Mouse (Mus musculus): ENCODE data around the gene Vat1l. TPM values are rescaled to one million over a fixed set of nuclear protein-coding genes. Genes with fewer than 3 reads are reported as not detected.

Gene Vat1l
- polyA plus RNA-seq, 2 experiments, result 0.01 TPM; not detected in 1

DNA sequence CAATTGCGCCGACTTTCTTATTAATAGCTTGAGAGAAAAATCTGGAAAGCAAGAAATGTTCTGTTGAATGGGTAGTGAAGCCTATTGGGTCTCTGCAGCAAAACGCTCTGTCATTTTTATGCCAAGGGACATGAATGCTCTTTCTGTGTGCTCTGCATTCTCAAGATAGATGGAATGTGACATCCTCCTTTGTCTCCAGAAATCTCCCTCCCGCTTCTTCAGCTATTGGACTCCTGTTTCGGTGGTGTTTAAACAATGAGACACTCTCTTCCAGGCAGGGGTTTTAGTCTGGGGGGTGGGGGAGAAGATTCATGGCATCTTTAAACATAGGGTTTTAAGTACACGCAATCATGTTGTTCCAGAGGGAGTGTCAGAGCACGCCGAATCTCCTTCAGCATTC lies 130.3 kb downstream of the Vat1l start:
- no peak for ATAC-seq (ENCODE audit: insufficient read depth)
- Histone ChIP-seq H3K4me2 (ENCODE audit: low read depth) (no peak overlapping the region), H3K4me1 (replicated peaks; ENCODE audit: control insufficient read depth in 2 of 2, insufficient read depth in 2 of 2, low read length in 1 of 2) (no peaks in the 10 kb centered on the region), H3K27ac (no peak overlapping the region), H3K36me3 (replicated peaks; ENCODE audit: control insufficient read depth, insufficient read depth, low read depth) (no peaks in the 10 kb centered on the region), H3K27me3 (ENCODE audit: control insufficient read depth, insufficient read depth, low read length) (no peaks in the 10 kb centered on the region), H3K9me3 (ENCODE audit: control insufficient read depth, low read length) (no peaks in the 10 kb centered on the region), H3K9ac (replicated peaks) (no peak overlapping the region), H3K4me3 (ENCODE audit: insufficient read depth in 1 of 2, low read depth in 2 of 2, low read length in 2 of 2) (no peak overlapping the region)
- TF ChIP-seq EP300 (IDR thresholded peaks at IDR 0.05; ENCODE audit: low read depth) (no peak), CTCF (IDR thresholded peaks at IDR 0.05; ENCODE audit: low read depth) (no peak)
- 73% methylated on average over 8 of the region's 8 CpGs for WGBS (ENCODE audit: insufficient replicate concordance)
- DNase-seq (ENCODE audit: low read depth in 3 of 3, low spot score in 3 of 3), result no peak

DNA sequence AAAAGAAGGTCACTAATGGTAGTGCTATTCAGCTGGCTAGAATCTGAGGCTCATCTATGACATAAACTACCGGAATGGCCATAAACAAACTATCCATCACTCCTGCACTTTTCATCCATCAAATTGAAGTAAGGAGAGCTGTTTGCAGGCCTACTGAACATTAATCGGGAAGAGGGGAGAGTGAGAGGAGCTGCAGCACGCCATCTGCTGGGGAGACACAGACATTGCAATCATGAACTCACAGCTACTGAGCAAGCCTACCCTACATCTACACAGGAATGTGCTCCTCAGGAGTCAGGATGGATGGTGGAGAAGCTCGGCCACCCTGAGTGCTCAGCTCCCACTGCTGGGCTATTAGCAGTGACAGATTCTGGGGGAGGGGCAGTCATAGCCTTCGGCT lies 136.9 kb downstream of the Vat1l start:
- H3K9me3 ChIP-seq (ENCODE audit: control insufficient read depth, low read length), result no peaks in the 10 kb centered on the region
- no peak overlapping the region for H3K4me2 ChIP-seq (ENCODE audit: low read depth)
- no peaks in the 10 kb centered on the region for H3K36me3 ChIP-seq (replicated peaks; ENCODE audit: control insufficient read depth, insufficient read depth, low read depth)
- H3K27me3 ChIP-seq (ENCODE audit: control insufficient read depth, insufficient read depth, low read length), result no peaks in the 10 kb centered on the region
- no peaks in the 10 kb centered on the region for H3K4me1 ChIP-seq (replicated peaks; ENCODE audit: control insufficient read depth in 2 of 2, insufficient read depth in 2 of 2, low read length in 1 of 2)
- ATAC-seq (ENCODE audit: insufficient read depth) (no peak), DNase-seq (ENCODE audit: low read depth in 3 of 3, low spot score in 3 of 3) (no peak)
- no peak overlapping the region for H3K9ac ChIP-seq (replicated peaks)
- H3K4me3 ChIP-seq (ENCODE audit: insufficient read depth in 1 of 2, low read depth in 2 of 2, low read length in 2 of 2), result no peak overlapping the region
- TF ChIP-seq CTCF (IDR thresholded peaks at IDR 0.05; ENCODE audit: low read depth) (peak; percentile 44), EP300 (IDR thresholded peaks at IDR 0.05; ENCODE audit: low read depth) (no peak)
- H3K27ac ChIP-seq, result no peak overlapping the region
- 41% methylated on average over 5 of the region's 5 CpGs for WGBS (ENCODE audit: insufficient replicate concordance)

DNA sequence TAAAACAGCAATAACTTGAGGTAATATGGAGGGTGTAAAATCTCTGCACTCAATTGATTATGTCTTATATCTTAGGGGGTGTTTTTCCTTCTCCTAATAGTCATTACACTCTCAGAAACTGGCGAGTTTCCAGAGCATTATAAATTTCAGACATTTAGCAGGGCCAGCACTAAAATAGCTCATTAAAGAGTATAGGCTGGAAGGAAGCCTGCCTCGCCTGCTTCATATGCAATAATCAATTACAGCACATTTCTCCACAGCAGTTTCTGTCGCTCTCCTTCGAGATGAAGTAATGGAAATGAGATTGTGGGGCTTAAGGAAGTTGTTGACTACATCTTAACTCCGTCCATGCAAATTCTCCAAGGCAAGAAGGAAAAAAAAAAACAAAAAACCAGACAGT lies 139.4 kb downstream of the Vat1l start:
- Histone ChIP-seq H3K9ac (replicated peaks) (no peak overlapping the region), H3K4me2 (ENCODE audit: low read depth) (no peak overlapping the region), H3K36me3 (replicated peaks; ENCODE audit: control insufficient read depth, insufficient read depth, low read depth) (no peaks in the 10 kb centered on the region), H3K9me3 (ENCODE audit: control insufficient read depth, low read length) (no peaks in the 10 kb centered on the region), H3K27me3 (ENCODE audit: control insufficient read depth, insufficient read depth, low read length) (no peaks in the 10 kb centered on the region), H3K27ac (no peak overlapping the region), H3K4me3 (ENCODE audit: insufficient read depth in 1 of 2, low read depth in 2 of 2, low read length in 2 of 2) (no peak overlapping the region), H3K4me1 (replicated peaks; ENCODE audit: control insufficient read depth in 2 of 2, insufficient read depth in 2 of 2, low read length in 1 of 2) (no peaks in the 10 kb centered on the region)
- DNase-seq (ENCODE audit: low read depth in 3 of 3, low spot score in 3 of 3) (no peak), ATAC-seq (ENCODE audit: insufficient read depth) (no peak)
- 61% methylated on average over 5 of the region's 5 CpGs for WGBS (ENCODE audit: insufficient replicate concordance)
- TF ChIP-seq EP300 (IDR thresholded peaks at IDR 0.05; ENCODE audit: low read depth), result no peak
- TF ChIP-seq CTCF (IDR thresholded peaks at IDR 0.05; ENCODE audit: low read depth), result no peak

DNA sequence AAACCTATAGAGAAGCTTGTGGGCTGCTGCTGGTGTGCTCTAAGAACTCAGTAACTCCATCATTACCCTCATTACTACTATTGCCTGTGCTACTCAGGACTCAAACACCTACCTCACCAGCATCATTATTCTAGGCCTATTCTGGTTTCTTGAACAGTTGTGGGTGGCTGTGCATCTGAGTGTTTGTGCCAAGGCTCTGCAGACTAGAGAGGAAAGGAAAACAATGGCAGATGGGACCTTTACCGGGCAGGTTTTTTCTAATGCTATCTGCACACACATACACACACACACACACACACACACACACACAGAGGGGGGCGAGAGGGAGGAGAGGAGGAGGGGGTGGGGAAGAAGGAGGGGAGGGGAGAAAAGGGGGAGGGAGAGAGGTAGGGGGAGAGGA lies 140.6 kb downstream of the Vat1l start:
- 63% methylated on average over 1 of the region's 2 CpGs for WGBS (ENCODE audit: insufficient replicate concordance)
- no peak overlapping the region for H3K27ac ChIP-seq
- TF ChIP-seq CTCF (IDR thresholded peaks at IDR 0.05; ENCODE audit: low read depth), result no peak
- no peaks in the 10 kb centered on the region for H3K36me3 ChIP-seq (replicated peaks; ENCODE audit: control insufficient read depth, insufficient read depth, low read depth)
- no peaks in the 10 kb centered on the region for H3K27me3 ChIP-seq (ENCODE audit: control insufficient read depth, insufficient read depth, low read length)
- no peak for DNase-seq (ENCODE audit: low read depth in 3 of 3, low spot score in 3 of 3)
- H3K4me3 ChIP-seq (ENCODE audit: insufficient read depth in 1 of 2, low read depth in 2 of 2, low read length in 2 of 2), result no peak overlapping the region
- no peaks in the 10 kb centered on the region for H3K4me1 ChIP-seq (replicated peaks; ENCODE audit: control insufficient read depth in 2 of 2, insufficient read depth in 2 of 2, low read length in 1 of 2)
- no peak overlapping the region for H3K4me2 ChIP-seq (ENCODE audit: low read depth)
- ATAC-seq (ENCODE audit: insufficient read depth), result no peak
- H3K9me3 ChIP-seq (ENCODE audit: control insufficient read depth, low read length), result no peaks in the 10 kb centered on the region
- H3K9ac ChIP-seq (replicated peaks), result no peak overlapping the region

DNA sequence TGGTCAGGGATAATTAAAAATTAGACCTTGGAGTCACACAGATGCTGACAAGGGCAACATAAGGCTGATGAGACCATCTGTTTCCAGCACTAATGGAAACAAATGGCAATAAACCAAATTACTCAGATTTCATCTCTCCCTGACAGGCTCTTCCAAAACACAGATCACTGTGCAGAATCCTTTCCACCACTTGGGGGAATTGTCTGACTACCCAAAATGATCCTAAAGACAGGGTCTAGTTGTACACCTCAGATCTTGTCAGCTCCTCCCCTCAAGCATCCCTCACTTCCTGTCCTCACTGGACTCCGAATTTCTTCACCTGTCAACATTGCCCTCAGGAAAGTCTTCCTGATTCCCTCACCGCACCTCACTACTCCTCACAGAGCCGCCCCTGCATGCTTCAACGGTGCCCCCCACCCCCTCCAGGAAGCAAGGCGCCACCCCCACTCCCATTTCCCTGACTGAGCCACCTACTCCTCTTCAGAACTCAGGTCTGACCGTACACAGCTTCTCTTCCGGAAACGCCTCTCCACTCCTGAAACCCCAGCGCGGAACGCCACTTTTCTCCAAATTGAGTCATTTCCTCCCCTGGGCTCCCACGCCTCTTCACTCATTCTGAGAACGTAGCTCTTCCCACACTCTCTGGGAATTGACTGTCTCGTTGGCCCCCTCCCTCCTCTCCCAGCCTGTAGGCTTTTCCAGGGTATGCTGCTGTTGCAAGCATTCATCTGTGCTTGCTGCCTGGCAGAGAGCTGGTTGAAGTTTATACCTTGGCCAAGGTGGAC lies 146.4 kb downstream of the Vat1l start:
- WGBS (ENCODE audit: insufficient replicate concordance), result 27% methylated on average over 14 of the region's 14 CpGs
- Histone ChIP-seq H3K36me3 (replicated peaks; ENCODE audit: control insufficient read depth, insufficient read depth, low read depth) (no peaks in the 10 kb centered on the region), H3K4me3 (ENCODE audit: insufficient read depth in 1 of 2, low read depth in 2 of 2, low read length in 2 of 2) (no peak overlapping the region), H3K27ac (no peak overlapping the region), H3K4me2 (ENCODE audit: low read depth) (no peak overlapping the region), H3K4me1 (replicated peaks; ENCODE audit: control insufficient read depth in 2 of 2, insufficient read depth in 2 of 2, low read length in 1 of 2) (no peaks in the 10 kb centered on the region), H3K9ac (replicated peaks) (no peak overlapping the region), H3K27me3 (ENCODE audit: control insufficient read depth, insufficient read depth, low read length) (no peaks in the 10 kb centered on the region), H3K9me3 (ENCODE audit: control insufficient read depth, low read length) (no peaks in the 10 kb centered on the region)
- ATAC-seq (ENCODE audit: insufficient read depth) (no peak), DNase-seq (ENCODE audit: low read depth in 3 of 3, low spot score in 3 of 3) (no peak)
- TF ChIP-seq EP300 (IDR thresholded peaks at IDR 0.05; ENCODE audit: low read depth) (no peak), CTCF (IDR thresholded peaks at IDR 0.05; ENCODE audit: low read depth) (no peak)
